ENCODE assay signal across 8 mouse cellular contexts in genomic region chr10:95894856-95895386, GRCm38 (mm10). TPM values are rescaled to one million over a fixed set of nuclear protein-coding genes. Genes with fewer than 3 reads are reported as not detected.
A peak's percentile ranks its signal among the peaks of the same experiment; 100 is the strongest.
DNase-seq lines count a peak whose midpoint lies in the region; ATAC-seq lines count a peak whose summit lies in the region.

No protein-coding gene starts in this region.

- H3K9ac ChIP-seq in hindbrain, embryonic 15.5 days = no peak overlapping the region

- H3K4me3 ChIP-seq in hindbrain, embryonic 15.5 days = peak overlapping the region; percentile 26

- H3K27me3 ChIP-seq in hindbrain, embryonic 15.5 days = no peaks in the 10 kb centered on the region

- H3K27ac ChIP-seq in hindbrain, embryonic 15.5 days (replicated peaks) = 0 out of 2 replicates have a peak overlapping the region, but pooled peaks have one; percentile 9

- no peaks in the 10 kb centered on the region for H3K9me3 ChIP-seq in hindbrain, embryonic 15.5 days

- peak; percentile 88 for DNase-seq in R1 (ENCODE audit: low read depth, low spot score)
- DNase-seq in cerebellum, adult 9-11 months = peak; percentile 62
- DNase-seq in frontal cortex, postnatal 25 days (ENCODE audit: low spot score in 2 of 2) = peak; percentile 44 to 68
- DNase-seq in layer of hippocampus, postnatal 25 days (ENCODE audit: extremely low spot score in 1 of 2, low spot score in 1 of 2) = peak; percentile 41 to 51
- peak; percentile 77 for DNase-seq in lung, postnatal 10 days
- peak; percentile 47 for DNase-seq in ovary, postnatal 14 days (ENCODE audit: low spot score)
- DNase-seq in urinary bladder, postnatal 36 days (ENCODE audit: low spot score in 2 of 2) = peak; percentile 47 to 63

- H3K36me3 ChIP-seq in hindbrain, embryonic 15.5 days = no peaks in the 10 kb centered on the region

- WGBS in hindbrain, embryonic 15.5 days = 38% methylated on average over 10 of the region's 10 CpGs

- peaks cover 9% of the 10 kb centered on the region for H3K4me1 ChIP-seq in hindbrain, embryonic 15.5 days (replicated peaks)

- ATAC-seq in hindbrain, embryonic 15.5 days (ENCODE audit: low FRiP score, low read depth) = peak; percentile 88

- H3K4me2 ChIP-seq in hindbrain, embryonic 15.5 days = peak overlapping the region; percentile 56

RNA-seq across cellular contexts. Expression of gene Eea1, which starts 45.5 kb away (rescaled TPM):
- polyA plus RNA-seq in hindbrain, embryonic 15.5 days (2015; fragmentation: Nextera tagmentation; extraction: Ambion mirVana) = 20.2 and 21.9 TPM in 2 replicates
- 10 to 100 TPM; 31.7 to 33.4 TPM for total RNA-seq in layer of hippocampus, postnatal 25 days (2021)

RNA-seq across cellular contexts. Expression of gene Gm33543, which starts 52.2 kb away (rescaled TPM):
- polyA plus RNA-seq in hindbrain, embryonic 15.5 days (2015; fragmentation: Nextera tagmentation; extraction: Ambion mirVana) = not detected in 2 replicates
- total RNA-seq in layer of hippocampus, postnatal 25 days (2021) = not detected

Comparison
In these comparisons a context has a peak if more than half of its experiments do, and no peak if none do; other contexts are left out.
1. Peak in every context shown above with its lines: DNase-seq, ATAC-seq, H3K4me3 ChIP-seq and H3K27ac ChIP-seq.